Mouse (Mus musculus) kidney, adult 2 months (tissue): Measurements from ENCODE around the gene Ddah2.

Experiments used
- CTCF ChIP-seq: fragments of 200-500 bp; conservative IDR thresholded peaks from 2 replicates; pipeline ENCODE4 v1.5.1; 2011; ENCODE audit warnings: low read depth, mild to moderate bottlenecking, control low read depth, low read length, moderate library complexity, mixed read lengths; ENCODE audit not compliant: insufficient read depth, insufficient read length
- POLR2A ChIP-seq: fragments of 200-500 bp; IDR thresholded peaks from one replicate; pipeline ENCODE4 v1.6.1; 2011; ENCODE audit warnings: low read depth, low read length, control low read depth

DNA sequence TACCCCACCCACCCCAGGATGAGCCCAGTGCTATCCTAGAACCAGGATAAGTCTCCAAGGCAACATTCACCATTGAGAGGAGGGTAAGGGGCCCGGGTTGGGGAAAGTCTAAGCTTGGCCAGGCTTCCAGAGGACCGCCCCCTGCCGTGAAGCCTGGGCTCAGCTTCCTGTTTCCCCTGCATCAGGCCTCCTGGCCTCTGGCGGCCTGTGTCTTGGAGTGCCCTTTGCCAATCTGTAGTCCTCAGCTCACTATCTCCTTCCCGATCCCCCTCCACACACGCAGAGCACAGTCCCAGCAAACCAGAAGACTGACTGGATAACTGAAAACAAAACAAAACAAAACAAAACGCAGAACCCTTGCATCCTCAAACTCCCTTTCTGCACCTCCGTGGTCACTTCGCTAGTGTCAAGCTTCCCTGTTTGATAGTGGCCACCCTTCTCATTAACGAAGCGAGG lies 9.2 kb upstream of the Ddah2 start, which contains the start of gene Clic1:
- TF ChIP-seq CTCF (no peak), POLR2A (peak; percentile 43)
